Mouse (Mus musculus): Measurements from ENCODE around the gene Irf2. TPM values are rescaled to one million over a fixed set of nuclear protein-coding genes. Genes with fewer than 3 reads are reported as not detected.

The Irf2 gene
- polyA plus RNA-seq, 1 experiment from 2014 or later, result 43.3 TPM

- no peak overlapping the region for H3K4me2 ChIP-seq (replicated peaks; ENCODE audit: low read depth)
- no peak overlapping the region for H3K9ac ChIP-seq (ENCODE audit: low read depth, low read length)
- no peak for TF ChIP-seq CTCF (IDR thresholded peaks at IDR 0.05; ENCODE audit: low read depth)
- H3K27ac ChIP-seq (ENCODE audit: low read depth, low read length), result peak overlapping the region; percentile 60
- H3K9me3 ChIP-seq (ENCODE audit: control insufficient read depth), result no peaks in the 10 kb centered on the region
- H3K36me3 ChIP-seq (ENCODE audit: control insufficient read depth, insufficient read depth), result peaks cover 19% of the 10 kb centered on the region
- 93% methylated on average over 14 of the region's 14 CpGs for WGBS
- no peak for ATAC-seq
- no peak overlapping the region for H3K4me3 ChIP-seq (ENCODE audit: low read depth, low read length)
- no peaks in the 10 kb centered on the region for H3K27me3 ChIP-seq (replicated peaks; ENCODE audit: control insufficient read depth, insufficient read depth, low read length)
- 0 out of 2 replicates have a peak, but pooled peaks cover 4% of the 10 kb centered on the region for H3K4me1 ChIP-seq (replicated peaks; ENCODE audit: control insufficient read depth, insufficient read depth, low read length)
Measured at GRCm38 (mm10) chr8:46793248-46793647, 53.7 kb downstream of the Irf2 start.

GRCm38 (mm10) chr8:46794317-46794716, 54.8 kb downstream of the Irf2 start:
- no peaks in the 10 kb centered on the region for H3K9me3 ChIP-seq (ENCODE audit: control insufficient read depth)

GRCm38 (mm10) chr8:46799212-46799611, 59.7 kb downstream of the Irf2 start:
- no peak overlapping the region for H3K4me2 ChIP-seq (replicated peaks; ENCODE audit: low read depth)
- H3K9ac ChIP-seq (ENCODE audit: low read depth, low read length), result no peak overlapping the region
- ATAC-seq, result peak; percentile 42; the same call in 1 of the 2 replicates
- no peak overlapping the region for H3K27ac ChIP-seq (ENCODE audit: low read depth, low read length)
- 52% methylated on average over 5 of the region's 5 CpGs for WGBS
- no peak for TF ChIP-seq CTCF (IDR thresholded peaks at IDR 0.05; ENCODE audit: low read depth)
- 0 out of 2 replicates have a peak, but pooled peaks cover 5% of the 10 kb centered on the region for H3K4me1 ChIP-seq (replicated peaks; ENCODE audit: control insufficient read depth, insufficient read depth, low read length)
- no peaks in the 10 kb centered on the region for H3K27me3 ChIP-seq (replicated peaks; ENCODE audit: control insufficient read depth, insufficient read depth, low read length)
- peaks cover 14% of the 10 kb centered on the region for H3K36me3 ChIP-seq (ENCODE audit: control insufficient read depth, insufficient read depth)
- H3K9me3 ChIP-seq (ENCODE audit: control insufficient read depth), result no peaks in the 10 kb centered on the region
- H3K4me3 ChIP-seq (ENCODE audit: low read depth, low read length), result no peak overlapping the region

More at GRCm38 (mm10) chr8:46794317-46794716, 54.8 kb downstream of the Irf2 start:
- 0 out of 2 replicates have a peak, but pooled peaks cover 4% of the 10 kb centered on the region for H3K4me1 ChIP-seq (replicated peaks; ENCODE audit: control insufficient read depth, insufficient read depth, low read length)
- TF ChIP-seq CTCF (IDR thresholded peaks at IDR 0.05; ENCODE audit: low read depth), result no peak
- no peak overlapping the region for H3K9ac ChIP-seq (ENCODE audit: low read depth, low read length)
- H3K27me3 ChIP-seq (replicated peaks; ENCODE audit: control insufficient read depth, insufficient read depth, low read length), result no peaks in the 10 kb centered on the region
- H3K27ac ChIP-seq (ENCODE audit: low read depth, low read length), result no peak overlapping the region
- H3K4me2 ChIP-seq (replicated peaks; ENCODE audit: low read depth), result no peak overlapping the region
- WGBS, result 87% methylated on average over 5 of the region's 5 CpGs
- no peak for ATAC-seq
- peaks cover 19% of the 10 kb centered on the region for H3K36me3 ChIP-seq (ENCODE audit: control insufficient read depth, insufficient read depth)
- H3K4me3 ChIP-seq (ENCODE audit: low read depth, low read length), result no peak overlapping the region

GRCm38 (mm10) chr8:46799706-46800105, 60.2 kb downstream of the Irf2 start:
- Histone ChIP-seq H3K9me3 (ENCODE audit: control insufficient read depth) (no peaks in the 10 kb centered on the region), H3K9ac (ENCODE audit: low read depth, low read length) (no peak overlapping the region), H3K27ac (ENCODE audit: low read depth, low read length) (no peak overlapping the region), H3K4me2 (replicated peaks; ENCODE audit: low read depth) (no peak overlapping the region), H3K36me3 (ENCODE audit: control insufficient read depth, insufficient read depth) (peaks cover 9% of the 10 kb centered on the region), H3K27me3 (replicated peaks; ENCODE audit: control insufficient read depth, insufficient read depth, low read length) (no peaks in the 10 kb centered on the region), H3K4me3 (ENCODE audit: low read depth, low read length) (no peak overlapping the region), H3K4me1 (replicated peaks; ENCODE audit: control insufficient read depth, insufficient read depth, low read length) (0 out of 2 replicates have a peak, but pooled peaks cover 5% of the 10 kb centered on the region)
- WGBS, result 12% methylated on average over 2 of the region's 2 CpGs
- peak; percentile 78 for ATAC-seq
- no peak for TF ChIP-seq CTCF (IDR thresholded peaks at IDR 0.05; ENCODE audit: low read depth)

GRCm38 (mm10) chr8:46801153-46801684, 61.7 kb downstream of the Irf2 start:
- ATAC-seq, result peak; percentile 14; the same call in 1 of the 2 replicates
- WGBS, result 19% methylated on average over 1 of the region's 1 CpGs
- no peak for TF ChIP-seq CTCF (IDR thresholded peaks at IDR 0.05; ENCODE audit: low read depth)
- Histone ChIP-seq H3K9me3 (ENCODE audit: control insufficient read depth) (no peaks in the 10 kb centered on the region), H3K27ac (ENCODE audit: low read depth, low read length) (no peak overlapping the region), H3K9ac (ENCODE audit: low read depth, low read length) (no peak overlapping the region), H3K4me3 (ENCODE audit: low read depth, low read length) (no peak overlapping the region), H3K27me3 (replicated peaks; ENCODE audit: control insufficient read depth, insufficient read depth, low read length) (no peaks in the 10 kb centered on the region), H3K4me2 (replicated peaks; ENCODE audit: low read depth) (no peak overlapping the region), H3K4me1 (replicated peaks; ENCODE audit: control insufficient read depth, insufficient read depth, low read length) (0 out of 2 replicates have a peak, but pooled peaks cover 5% of the 10 kb centered on the region), H3K36me3 (ENCODE audit: control insufficient read depth, insufficient read depth) (peaks cover 10% of the 10 kb centered on the region)

GRCm38 (mm10) chr8:46802009-46802408, 62.5 kb downstream of the Irf2 start:
- 0 out of 2 replicates have a peak, but pooled peaks cover 5% of the 10 kb centered on the region for H3K4me1 ChIP-seq (replicated peaks; ENCODE audit: control insufficient read depth, insufficient read depth, low read length)
- no peak overlapping the region for H3K4me3 ChIP-seq (ENCODE audit: low read depth, low read length)
- peaks cover 17% of the 10 kb centered on the region for H3K36me3 ChIP-seq (ENCODE audit: control insufficient read depth, insufficient read depth)
- no peaks in the 10 kb centered on the region for H3K9me3 ChIP-seq (ENCODE audit: control insufficient read depth)
- no peaks in the 10 kb centered on the region for H3K27me3 ChIP-seq (replicated peaks; ENCODE audit: control insufficient read depth, insufficient read depth, low read length)
- 56% methylated on average over 2 of the region's 2 CpGs for WGBS
- TF ChIP-seq CTCF (IDR thresholded peaks at IDR 0.05; ENCODE audit: low read depth), result no peak
- H3K27ac ChIP-seq (ENCODE audit: low read depth, low read length), result peak overlapping the region; percentile 50
- ATAC-seq, result no peak
- H3K9ac ChIP-seq (ENCODE audit: low read depth, low read length), result no peak overlapping the region
- no peak overlapping the region for H3K4me2 ChIP-seq (replicated peaks; ENCODE audit: low read depth)
